Mouse (Mus musculus) activated CD4-positive, CD25-positive, alpha-beta regulatory T cell, adult 4 months (primary cell): ENCODE results near the gene Rgl2. TPM values are rescaled to one million over a fixed set of nuclear protein-coding genes. Genes with fewer than 3 reads are reported as not detected.

Experiments used
- ATAC-seq: one replicate; pipeline ENCODE4 v1.8.0; 2017
- polyA plus RNA-seq, 2 experiments: library from polyadenylated mRNA; unstranded; fragments of 100-300 nt; shearing (Covaris generic); gene quantifications; one replicate each; pipeline ENCODE4 v1.2.1; 2017

The Rgl2 gene
- polyA plus RNA-seq, 2 experiments from 2014 or later = 26.5 to 34.3 TPM

DNA sequence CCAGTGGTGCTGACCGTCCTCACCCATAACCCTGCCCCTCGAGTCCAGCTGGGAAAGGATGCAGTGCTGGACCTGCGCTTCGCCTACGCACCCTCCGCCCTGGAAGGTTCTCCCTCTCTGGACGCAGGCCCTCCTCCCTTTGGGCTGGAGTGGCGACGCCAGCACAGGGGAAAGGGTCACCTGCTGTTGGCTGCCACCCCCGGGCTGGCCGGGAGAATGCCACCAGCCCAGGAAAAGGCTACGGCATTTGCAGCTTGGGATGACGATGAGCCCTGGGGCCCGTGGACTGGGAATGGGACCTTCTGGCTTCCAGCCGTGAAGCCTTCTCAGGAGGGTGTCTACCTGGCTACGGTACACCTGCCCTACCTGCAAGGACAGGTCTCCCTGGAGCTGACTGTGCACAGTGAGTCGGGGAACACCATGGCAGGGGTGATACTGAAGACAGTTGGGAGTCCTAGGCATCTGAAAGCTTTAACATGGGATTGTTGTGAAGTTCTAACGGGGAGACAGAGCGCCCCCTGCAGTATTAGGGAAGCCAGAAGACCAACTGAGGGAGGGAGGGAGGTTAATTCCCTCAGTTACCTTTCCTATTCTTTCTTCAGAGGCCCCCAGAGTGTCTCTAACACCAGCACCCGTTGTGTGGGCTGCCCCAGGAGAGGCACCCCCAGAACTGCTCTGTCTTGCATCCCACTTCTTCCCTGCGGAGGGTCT, 3.8 kb upstream of the Rgl2 start:
- ATAC-seq = no peak

DNA sequence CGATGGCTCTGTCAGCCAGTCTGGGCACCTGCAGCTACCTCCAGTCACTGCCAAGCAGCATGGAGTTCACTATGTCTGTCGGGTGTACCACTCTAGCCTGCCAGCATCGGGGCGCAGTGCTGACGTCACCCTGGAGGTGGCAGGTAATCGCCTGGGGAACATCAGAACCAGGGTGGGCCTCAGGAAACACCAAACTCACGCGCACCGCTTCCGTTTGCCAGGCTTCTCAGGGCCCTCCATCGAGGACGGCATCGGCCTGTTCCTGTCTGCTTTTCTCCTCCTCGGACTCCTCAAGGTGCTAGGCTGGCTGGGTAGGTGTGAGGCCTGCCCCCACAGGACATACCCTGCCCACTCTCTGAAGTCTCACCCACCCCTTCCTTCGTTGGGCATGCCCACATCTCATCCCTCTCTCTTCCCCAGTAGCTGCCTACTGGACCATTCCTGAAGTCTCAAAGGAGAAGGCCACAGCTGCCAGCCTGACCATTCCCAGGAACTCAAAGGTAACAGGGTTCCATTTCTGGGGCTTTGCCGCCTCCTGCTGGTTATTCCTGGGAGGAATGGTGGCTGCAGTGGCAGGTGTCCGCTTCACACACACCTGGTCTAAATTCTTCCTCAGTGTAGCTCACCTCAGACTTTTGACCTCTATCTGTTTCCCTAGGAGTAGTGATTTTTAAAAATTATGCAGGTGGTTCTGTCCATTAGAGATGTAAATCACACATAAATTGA, 3.0 kb upstream of the Rgl2 start:
- ATAC-seq = no peak

DNA sequence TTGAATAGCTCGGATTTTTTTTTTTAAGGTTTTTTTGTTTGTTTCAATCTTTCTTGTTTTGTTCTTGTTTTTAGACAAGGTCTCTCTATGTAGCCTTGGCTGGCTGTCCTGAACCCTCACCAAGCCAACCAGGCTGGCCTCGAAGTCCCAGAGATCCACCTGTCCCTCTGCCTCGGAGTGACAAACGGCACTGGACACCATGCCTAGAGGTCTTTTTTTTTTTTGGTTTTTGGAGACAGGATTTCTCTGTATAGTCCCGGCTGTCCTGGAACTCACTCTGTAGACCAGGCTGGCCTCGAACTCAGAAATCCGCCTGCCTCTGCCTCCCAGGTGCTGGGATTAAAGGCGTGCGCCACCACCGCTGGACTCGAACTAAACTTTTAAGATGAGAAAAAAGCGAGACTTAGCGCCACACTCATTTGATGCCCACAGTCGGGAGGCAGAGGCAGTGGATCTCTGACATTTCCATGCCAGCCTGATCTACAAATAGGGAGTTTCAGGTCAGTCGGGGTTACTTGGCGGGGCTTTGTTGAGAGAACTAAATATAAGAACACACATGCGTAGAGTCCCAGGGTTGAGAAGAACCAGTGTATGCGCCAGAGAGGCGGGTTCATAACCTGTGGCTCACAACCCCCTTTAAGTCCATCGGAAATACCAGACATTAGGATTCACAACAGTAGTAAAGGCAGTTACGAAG, 944 bp upstream of the Rgl2 start:
- ATAC-seq = no peak

DNA sequence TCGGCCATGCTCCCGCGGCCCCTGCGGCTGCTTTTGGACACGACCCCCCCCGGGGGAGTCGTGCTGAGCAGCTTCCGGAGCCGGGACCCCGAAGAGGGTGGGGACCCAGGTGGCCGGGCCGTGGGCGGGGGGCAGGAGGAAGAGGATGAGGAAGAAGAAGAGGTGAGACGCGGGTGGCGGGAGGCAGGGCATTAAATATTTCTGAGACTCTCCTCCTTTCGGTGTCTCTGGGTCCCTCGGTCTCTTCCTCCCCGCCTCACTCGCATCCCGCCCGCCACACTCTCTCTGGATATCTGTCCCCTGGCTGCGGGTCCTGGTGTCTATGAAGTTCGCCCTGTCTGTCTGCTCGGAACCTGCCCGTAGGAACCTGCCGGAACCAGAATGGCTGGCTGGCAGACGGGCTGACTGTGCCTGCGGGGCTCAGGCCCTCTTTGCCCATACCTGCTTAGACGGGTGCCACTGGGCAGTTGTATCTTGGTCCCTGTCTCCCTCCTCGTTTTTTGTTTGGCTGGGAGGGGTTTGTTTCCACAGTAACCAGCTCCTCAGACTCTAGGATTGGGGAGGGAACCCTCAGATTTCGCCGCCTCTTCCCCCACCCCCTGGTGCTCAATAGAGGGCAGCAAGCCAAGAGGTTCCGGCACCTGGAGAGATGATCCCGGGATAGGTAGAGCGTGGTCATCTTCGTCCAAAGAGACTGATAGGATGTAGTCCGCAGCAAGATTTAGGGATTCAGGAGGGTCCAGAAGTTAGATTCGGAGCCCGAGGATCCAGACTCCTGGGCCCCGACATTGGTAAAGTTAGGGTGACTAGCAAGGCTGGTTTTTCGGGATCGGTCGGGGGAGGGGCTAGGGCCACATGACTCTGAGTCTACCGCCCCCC, 1.2 kb downstream of the Rgl2 start:
- peak; percentile 34 for ATAC-seq

DNA sequence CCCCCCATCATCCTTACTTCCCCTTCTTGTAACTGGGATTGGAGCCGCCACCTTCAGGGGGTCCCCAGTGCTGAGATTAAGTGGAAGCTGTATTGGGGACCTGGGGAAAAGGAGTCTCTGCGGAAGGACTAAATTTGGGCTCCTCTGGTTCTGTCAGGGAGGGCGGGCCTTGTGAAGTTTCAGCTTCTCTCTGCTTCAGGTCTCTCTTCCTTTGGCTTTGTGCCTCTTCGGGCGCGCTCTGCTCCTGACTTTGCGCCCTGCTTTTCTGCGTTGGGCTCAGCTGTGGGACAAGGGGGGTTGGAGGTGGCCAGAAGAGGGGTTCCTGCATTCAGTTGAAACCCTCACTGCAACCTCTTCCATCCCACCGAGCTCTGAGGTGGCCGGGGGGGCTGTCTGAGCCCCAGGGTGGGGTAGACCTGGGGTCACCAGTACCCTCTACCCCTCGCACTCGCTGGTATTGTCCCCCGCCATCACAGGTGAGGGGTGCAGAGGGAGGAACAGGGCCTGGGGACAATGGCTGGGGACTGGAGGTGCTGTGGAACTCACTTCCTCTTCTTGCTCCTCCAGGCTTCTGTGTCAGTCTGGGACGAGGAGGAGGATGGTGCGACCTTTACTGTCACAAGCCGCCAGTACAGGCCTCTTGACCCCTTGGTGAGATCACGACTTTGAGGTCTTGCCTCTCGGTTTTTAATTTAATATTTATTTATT, 2.0 kb downstream of the Rgl2 start:
- peak; percentile 24 for ATAC-seq

DNA sequence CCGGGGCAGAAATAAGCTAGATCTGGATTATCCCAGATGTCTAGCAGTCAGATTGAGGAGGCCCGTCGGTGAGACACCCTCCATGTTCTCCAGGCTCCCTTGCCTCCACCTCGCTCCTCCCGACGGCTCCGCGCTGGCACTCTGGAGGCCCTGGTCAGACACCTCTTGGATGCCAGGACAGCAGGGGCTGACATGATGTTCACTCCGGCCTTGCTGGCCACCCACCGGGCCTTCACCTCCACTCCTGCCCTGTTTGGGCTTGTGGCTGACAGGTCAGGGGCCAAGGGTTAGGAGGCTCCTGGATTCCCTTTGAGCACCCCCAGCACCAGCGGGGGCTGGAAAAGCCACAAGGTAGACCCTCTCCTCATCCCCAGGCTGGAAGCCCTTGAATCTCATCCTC, 2.6 kb downstream of the Rgl2 start:
- no peak for ATAC-seq

DNA sequence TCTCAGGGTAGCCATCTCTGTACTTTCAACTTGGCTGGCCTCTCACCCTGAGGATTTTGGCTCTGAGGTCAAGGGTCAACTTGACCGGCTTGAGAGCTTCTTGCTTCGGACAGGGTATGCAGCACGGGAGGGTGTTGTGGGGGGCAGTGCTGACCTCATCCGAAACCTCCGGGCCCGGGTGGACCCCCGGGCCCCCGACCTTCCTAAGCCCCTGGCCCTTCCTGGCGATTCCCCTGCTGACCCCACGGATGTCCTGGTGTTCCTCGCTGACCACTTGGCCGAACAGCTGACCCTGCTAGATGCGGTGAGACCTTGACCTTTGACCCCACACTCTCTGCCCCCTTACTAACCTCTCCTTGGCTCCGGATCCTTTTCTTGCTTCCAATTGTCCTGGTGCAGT, 3.1 kb downstream of the Rgl2 start:
- ATAC-seq = no peak

DNA sequence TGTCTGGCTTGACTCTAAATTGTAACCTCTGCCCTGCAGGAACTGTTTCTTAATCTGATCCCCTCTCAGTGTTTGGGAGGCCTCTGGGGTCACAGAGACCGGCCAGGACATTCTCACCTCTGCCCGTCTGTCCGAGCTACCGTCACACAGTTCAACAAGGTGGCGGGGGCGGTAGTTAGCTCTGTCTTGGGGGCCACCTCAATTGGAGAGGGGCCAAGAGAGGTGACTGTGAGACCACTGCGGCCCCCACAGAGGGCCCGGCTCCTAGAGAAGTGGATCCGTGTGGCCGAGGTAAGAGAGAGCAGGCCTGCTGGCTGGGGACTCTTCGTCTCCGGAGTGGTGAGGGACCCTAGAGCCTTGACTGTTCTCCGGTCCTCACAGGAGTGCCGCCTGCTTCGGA, 3.6 kb downstream of the Rgl2 start:
- ATAC-seq = no peak

DNA sequence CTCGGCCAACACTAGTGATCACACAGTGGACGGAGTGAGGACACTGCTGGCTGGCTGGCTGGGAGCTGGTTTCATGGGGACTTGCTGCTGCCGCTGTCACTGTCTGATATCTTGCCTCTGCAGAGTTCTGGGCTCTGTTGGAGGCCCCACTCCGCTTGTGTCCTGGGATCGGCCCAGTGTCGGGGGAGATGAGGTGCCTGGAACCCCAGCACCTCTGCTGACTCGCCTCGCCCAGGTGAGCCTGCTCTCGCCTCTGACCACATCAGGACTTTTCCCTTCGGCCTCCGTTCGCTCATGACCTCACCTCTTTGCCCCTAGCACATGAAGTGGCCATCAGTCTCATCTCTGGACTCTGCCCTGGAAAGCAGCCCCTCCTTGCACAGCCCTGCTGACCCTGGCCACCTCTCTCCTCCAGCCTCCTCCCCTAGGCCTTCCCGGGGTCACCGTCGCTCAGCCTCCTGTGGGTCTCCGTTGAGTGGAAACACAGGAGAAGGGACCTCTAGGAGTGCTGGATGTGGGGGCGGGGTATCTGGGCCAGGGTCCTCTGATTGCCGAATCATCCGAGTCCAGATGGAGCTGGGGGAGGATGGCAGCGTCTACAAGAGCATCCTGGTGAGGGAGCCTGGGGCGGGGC, 6.2 kb downstream of the Rgl2 start:
- no peak for ATAC-seq

DNA sequence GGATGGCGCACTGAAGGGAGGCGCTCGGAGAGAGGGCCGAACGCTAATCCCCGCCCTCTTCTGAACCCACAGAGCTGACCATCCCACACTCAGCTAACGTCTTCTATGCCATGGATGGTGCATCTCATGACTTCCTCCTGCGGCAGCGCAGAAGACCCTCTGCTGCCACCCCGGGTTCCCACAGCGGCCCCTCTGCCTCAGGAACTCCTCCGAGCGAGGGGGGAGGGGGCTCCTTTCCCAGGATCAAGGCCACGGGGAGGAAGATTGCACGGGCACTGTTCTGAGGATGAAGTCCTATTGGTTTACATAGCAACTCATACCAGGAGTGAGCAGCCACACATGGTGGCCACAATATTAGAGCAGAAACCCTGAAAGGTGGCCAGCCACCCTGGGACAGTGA, 7.7 kb downstream of the Rgl2 start:
- ATAC-seq = no peak

DNA sequence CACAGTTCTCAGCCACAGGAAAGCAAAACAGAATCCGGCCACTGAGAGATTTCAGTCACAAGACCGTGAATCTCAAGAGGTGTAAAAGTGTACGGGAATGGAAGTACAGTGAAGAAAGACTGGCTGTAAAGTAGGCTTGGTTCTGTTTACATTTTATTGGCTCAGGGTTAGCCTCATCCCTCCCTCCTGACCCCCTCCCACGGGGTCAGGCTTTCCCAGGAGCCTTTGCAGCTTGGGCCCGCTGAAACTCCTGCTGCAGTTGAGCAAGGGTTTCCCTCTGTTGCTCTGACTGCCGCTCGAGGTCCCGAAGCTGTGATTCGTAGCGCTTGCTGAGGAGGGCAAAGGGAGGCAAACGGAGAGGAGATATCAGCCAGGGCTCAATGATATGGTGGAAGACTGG, 9.4 kb downstream of the Rgl2 start:
- no peak for ATAC-seq

DNA sequence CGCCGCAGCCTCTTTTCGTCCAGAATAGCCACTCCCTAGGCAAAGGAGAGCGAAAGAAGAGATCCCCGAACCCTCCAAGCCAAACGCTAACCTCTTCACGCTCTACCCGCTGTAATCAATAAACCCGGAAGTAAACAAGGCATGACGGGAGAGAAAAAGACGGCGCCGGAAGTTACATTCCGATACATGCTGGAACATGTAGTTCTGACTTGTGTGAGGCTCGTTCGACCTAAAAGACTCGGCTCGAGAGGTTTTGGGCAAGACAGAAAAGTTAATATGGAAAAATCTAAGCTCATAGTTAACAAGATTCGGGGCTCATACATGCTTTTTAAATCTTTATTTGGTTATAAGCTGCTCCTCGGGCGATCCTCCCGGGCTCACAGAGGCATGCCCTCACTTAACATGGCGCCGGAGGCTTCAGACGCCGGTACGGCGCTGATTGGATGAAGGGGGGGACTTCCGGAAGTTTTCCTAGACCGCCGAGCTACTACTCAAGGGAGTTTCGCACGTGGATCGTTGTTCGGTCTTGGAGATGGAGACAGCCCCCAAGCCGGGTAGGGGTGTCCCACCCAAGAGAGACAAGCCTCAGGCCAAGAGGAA, 11.0 kb downstream of the Rgl2 start, which contains the start of the genes Pfdn6 and Wdr46:
Pfdn6 (minus strand) TSS at position 138 of the 600 bp plus-strand sequence.
Wdr46 (plus strand) TSS at position 455 of the 600 bp plus-strand sequence.
- peak; percentile 94 for ATAC-seq

DNA sequence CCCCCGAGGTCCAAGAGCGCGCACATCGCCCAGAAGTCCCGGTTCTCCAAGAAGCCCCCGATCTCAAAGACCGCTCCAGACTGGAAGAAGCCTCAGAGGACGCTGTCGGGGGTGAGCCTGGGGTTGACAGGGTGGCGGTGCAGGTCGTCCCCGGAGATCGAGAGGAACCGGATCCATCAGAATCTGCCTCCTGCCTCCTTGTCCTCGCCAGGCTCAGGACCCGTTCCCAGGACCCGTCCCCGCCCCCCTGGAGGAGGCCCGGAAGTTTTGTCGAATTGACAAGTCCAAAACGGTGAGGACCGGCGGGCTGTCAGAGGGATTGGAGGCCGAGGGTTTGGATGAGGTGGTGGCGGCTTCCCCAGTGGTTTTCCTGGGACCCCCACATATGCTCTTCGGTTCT, 11.6 kb downstream of the Rgl2 start:
- no peak for ATAC-seq

DNA sequence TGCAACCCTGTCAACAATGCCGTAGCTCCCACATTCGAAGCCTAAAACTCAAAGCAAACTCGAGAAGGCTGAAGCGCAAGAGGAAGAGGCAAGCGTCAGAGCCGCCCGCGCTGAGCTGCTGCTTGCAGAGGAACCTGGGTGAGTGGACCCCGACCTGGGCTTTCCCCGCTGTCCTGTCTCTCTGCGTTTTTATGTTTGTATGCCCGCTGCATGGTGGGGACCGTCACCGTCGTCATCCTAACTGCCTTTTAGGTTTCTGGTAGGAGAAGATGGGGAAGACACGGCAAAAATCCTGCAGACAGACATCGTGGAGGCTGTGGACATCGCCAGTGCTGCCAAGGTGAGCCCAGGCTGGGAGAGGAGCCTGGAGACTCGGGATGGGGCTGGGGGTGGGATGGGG, 12.0 kb downstream of the Rgl2 start:
- ATAC-seq = no peak

DNA sequence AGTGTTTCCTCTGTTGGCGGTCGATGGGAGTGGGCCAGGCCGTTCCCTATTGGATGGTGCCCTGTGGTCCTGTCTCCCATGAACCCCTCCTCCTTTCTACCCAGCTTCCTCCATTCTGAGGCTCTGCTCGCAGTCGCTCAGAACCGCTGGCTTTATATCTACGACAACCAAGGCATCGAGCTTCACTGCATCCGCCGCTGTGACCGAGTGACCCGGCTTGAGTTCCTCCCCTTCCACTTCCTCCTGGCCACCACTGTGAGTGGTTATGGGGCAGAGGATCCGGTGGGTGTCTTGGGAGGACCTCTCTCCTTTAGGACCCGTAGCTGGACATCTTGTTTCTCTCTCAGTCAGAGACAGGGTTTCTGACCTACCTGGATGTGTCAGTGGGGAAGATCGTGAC, 14.1 kb downstream of the Rgl2 start:
- no peak for ATAC-seq

DNA sequence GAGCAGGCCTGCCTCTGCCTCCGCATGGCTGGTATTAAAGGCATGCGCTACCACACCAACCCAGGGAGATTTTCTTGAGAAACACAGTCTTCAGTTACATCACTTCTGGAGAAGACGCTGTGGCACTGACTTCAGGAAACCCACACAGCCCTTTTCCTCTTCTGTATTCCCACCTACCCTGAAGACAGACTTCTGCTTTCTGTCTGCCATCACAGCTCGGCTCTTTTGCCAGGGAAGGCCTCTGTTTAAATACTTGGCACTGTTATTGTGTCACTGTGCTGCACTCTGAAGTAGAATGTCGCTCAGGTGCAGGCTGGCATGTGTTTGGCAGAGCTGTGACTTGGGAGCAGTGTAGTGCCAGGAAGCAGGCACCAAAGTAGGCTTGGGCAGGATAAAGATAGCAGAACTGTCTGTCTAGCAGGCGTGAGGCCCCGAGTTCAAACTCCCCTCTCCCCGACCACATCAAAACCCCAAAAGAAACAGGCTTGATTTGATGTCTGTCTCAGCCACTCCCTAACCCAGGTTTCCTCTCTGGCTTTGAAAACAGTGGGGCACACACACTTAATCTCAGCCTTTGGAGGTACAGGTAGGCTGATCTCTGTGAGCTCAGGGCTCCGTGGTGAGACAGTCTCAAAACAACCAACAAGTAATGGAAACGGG, 18.2 kb downstream of the Rgl2 start:
- ATAC-seq = peak; percentile 26

DNA sequence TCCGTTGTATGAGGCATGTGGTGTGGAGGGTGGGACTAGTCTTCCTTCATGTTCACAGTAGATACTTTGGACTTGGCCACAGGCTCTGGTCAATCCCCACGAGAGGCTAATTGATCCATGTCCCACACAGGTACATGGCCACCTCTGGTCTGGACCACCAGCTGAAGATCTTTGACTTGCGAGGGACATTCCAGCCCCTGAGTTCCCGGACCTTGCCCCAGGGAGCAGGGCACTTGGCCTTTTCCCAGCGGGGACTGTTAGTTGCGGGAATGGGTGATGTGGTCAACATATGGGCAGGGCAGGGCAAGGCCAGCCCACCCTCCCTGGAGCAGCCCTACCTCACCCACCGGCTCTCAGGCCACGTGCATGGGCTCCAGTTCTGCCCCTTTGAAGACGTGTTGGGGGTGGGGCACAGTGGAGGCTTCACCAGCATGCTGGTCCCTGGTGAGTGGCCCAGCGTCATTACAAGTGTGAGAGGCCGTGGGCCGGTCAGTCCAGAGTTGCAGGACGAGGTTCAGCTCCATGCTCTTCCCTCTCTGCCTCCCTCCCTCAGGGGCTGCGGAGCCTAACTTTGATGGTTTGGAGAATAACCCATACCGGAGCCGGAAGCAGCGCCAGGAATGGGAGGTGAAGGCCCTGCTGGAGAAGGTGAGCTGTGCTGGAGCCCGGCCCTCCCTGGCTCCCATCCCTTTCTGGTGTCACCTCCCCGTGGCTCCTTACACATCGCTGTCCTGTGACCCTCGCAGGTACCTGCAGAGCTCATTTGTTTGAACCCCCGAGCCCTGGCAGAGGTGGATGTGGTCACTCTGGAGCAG, 19.0 kb downstream of the Rgl2 start:
- ATAC-seq = no peak

DNA sequence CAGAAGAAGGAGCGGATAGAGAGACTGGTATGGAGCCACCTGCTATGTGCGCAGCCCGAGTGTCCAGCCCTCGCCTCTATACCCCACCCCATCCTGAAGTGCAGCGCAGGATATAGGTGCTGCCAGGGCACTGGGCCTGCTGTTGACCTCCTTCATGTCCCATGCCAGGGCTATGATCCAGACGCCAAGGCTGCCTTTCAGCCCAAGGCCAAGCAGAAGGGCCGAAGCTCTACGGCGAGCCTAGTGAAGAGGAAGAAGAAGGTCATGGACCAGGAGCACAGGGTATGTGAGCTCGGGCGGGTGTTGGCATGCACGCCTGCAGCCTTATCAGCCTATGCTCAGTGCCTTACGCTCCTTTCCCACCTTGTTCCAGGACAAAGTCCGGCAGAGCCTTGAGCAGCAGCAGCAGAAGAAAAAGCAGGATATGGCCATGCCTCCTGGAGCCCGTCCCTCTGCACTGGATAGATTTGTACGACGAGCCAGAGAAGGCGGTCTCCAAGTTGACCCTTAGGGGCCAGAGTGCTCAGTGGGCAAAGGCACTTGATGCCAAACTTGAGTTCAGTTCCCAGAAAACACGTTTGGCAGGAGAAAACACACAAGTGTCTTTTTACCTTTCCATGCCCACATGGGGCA, 19.7 kb downstream of the Rgl2 start:
- no peak for ATAC-seq

DNA sequence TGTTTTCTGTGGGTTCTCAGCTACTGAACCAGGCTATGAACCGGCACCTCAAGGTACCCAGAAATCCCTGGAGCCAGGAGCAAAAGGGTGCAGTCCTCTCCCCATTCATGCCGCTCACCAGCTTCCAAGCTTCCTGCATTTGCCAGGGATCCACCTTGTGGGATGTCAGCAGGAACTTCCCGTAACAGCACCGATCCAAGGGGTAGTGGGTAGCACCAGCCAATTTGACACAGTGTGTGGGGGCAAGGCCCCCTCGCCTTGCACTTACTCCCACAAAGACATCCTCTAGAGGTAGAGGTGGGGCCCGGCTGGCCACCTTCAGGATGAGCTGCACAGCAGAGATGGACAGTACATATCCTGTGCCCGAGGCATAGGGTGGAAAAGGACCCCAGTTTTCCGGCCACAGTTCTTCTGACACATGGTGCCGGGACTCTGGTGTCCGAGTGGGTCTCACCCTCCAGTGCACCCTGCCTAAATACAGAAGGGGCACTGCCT, 20.8 kb downstream of the Rgl2 start:
- no peak for ATAC-seq
